Mouse (Mus musculus) layer of hippocampus, adult 9-10 months (tissue): ENCODE results near the gene Erp29.

ENCODE experiments used
- DNase-seq: peaks from one replicate; pipeline ENCODE4 v3.0.0; 2022; ENCODE audit warnings: low spot score

Gene Erp29

GRCm38 (mm10) chr5:121449976-121450375 is 2.3 kb downstream of the Erp29 start:
- no peak for DNase-seq

- DNase-seq = no peak
Observed at GRCm38 (mm10) chr5:121448450-121448849, 3.9 kb downstream of the Erp29 start.

GRCm38 (mm10) chr5:121444870-121445269 is 7.4 kb downstream of the Erp29 start:
- DNase-seq = no peak

- DNase-seq = no peak
Observed at GRCm38 (mm10) chr5:121443548-121443947, 8.8 kb downstream of the Erp29 start.

- DNase-seq = no peak
Observed at GRCm38 (mm10) chr5:121438756-121439155, 13.6 kb downstream of the Erp29 start.

- no peak for DNase-seq
Observed at GRCm38 (mm10) chr5:121438131-121438530, 14.2 kb downstream of the Erp29 start.

GRCm38 (mm10) chr5:121428954-121429353 is 23.4 kb downstream of the Erp29 start:
- DNase-seq = no peak

- DNase-seq = no peak
Observed at GRCm38 (mm10) chr5:121423297-121423696, 29.0 kb downstream of the Erp29 start.

- no peak for DNase-seq
Observed at GRCm38 (mm10) chr5:121422787-121423186, 29.5 kb downstream of the Erp29 start.

GRCm38 (mm10) chr5:121420721-121421120 is 31.6 kb downstream of the Erp29 start:
- no peak for DNase-seq

- DNase-seq = no peak
Observed at GRCm38 (mm10) chr5:121410975-121411374, 41.3 kb downstream of the Erp29 start.

GRCm38 (mm10) chr5:121407856-121408255 is 44.5 kb downstream of the Erp29 start:
- DNase-seq = no peak

GRCm38 (mm10) chr5:121400849-121401248 is 51.5 kb downstream of the Erp29 start:
- no peak for DNase-seq

- DNase-seq = no peak
Observed at GRCm38 (mm10) chr5:121400064-121400463, 52.2 kb downstream of the Erp29 start.

GRCm38 (mm10) chr5:121399540-121399939 is 52.8 kb downstream of the Erp29 start:
- no peak for DNase-seq

- no peak for DNase-seq
Observed at GRCm38 (mm10) chr5:121398965-121399462, 53.3 kb downstream of the Erp29 start.

- DNase-seq = no peak
Observed at GRCm38 (mm10) chr5:121398146-121398964, 54.0 kb downstream of the Erp29 start.

- peak; percentile 71 for DNase-seq
Observed at GRCm38 (mm10) chr5:121397187-121398145, 54.8 kb downstream of the Erp29 start, which contains the start of gene Naa25. Gene Naa25, plus strand, starts transcription at chr5:121397936.

- no peak for DNase-seq
Observed at GRCm38 (mm10) chr5:121395621-121396020, 56.7 kb downstream of the Erp29 start.

GRCm38 (mm10) chr5:121393402-121393801 is 58.9 kb downstream of the Erp29 start:
- no peak for DNase-seq

GRCm38 (mm10) chr5:121392667-121393380 is 59.5 kb downstream of the Erp29 start:
- no peak for DNase-seq

GRCm38 (mm10) chr5:121389691-121390090 is 62.6 kb downstream of the Erp29 start:
- DNase-seq = no peak
